Mouse (Mus musculus): ENCODE measurements at regions not wholly inside any gene's neighbourhood (a gene's known extent, or its start where the extent isn't known, plus 50 kb on each side); places are given as distances from the start of the nearest gene placed in this dataset.

DNA sequence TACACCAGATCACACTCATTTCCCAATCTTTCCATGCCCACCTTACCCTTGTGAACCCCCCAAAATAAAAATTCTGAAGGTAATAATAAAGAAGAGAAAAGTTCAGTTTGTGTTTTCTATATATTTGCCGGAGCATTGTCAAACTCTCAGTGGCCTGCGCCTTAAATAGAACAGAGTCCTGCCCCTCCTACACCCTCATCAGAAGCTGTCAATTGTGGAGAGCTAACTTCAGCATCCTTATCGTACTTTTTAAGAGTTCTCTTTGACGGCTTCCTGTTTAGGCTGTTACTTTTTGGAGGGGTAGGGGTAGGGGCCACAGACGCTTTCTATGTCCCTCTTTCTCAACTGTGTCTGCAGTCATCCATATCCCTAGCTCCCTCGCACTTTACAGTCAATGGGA, 77.5 kb downstream of the Cxcl12 start:
- TF ChIP-seq POLR2A (IDR thresholded peaks at IDR 0.05; ENCODE audit: borderline replicate concordance, low read depth, low read length) = no peak
- TF ChIP-seq CTCF (IDR thresholded peaks at IDR 0.05; ENCODE audit: low read depth, low read length) = no peak
